Mouse (Mus musculus): ENCODE results near the gene Odam. TPM values are rescaled to one million over a fixed set of nuclear protein-coding genes. Genes with fewer than 3 reads are reported as not detected.

Odam gene
- not detected for total RNA-seq (2021)
- long read RNA-seq, experiment 1, result 0 reads
- long read RNA-seq, experiment 2, result 0 reads

- intact Hi-C loops (cut with DNase I), result no loop called here
- no peak for DNase-seq
These were observed at the start of gene Odam for GRCm38 (mm10) chr5:87884729-87885128. Gene Odam, plus strand, starts transcription at chr5:87885029.

GRCm38 (mm10) chr5:87855136-87855716, 29.6 kb upstream of the Odam start:
- intact Hi-C loops (cut with DNase I), result no loop called here
- DNase-seq, result no peak

GRCm38 (mm10) chr5:87870084-87870483, 14.7 kb upstream of the Odam start:
- DNase-seq, result no peak
- intact Hi-C loops (cut with DNase I), result no loop called here

- intact Hi-C loops (cut with DNase I), result no loop called here
These were observed 13.4 kb upstream of the Odam start for GRCm38 (mm10) chr5:87871423-87871822.

GRCm38 (mm10) chr5:87925372-87925771, 40.5 kb downstream of the Odam start, which contains the start of gene Csn3:
Gene Csn3, plus strand, starts transcription at chr5:87925579.
- intact Hi-C loops (cut with DNase I), result no loop called here
- DNase-seq, result no peak

More at GRCm38 (mm10) chr5:87871423-87871822, 13.4 kb upstream of the Odam start:
- DNase-seq, result no peak

- intact Hi-C loops (cut with DNase I), result no loop called here
- DNase-seq, result no peak
These were observed 46.8 kb downstream of the Odam start for GRCm38 (mm10) chr5:87931603-87932002.

GRCm38 (mm10) chr5:87940752-87941151, 55.9 kb downstream of the Odam start:
- intact Hi-C loops (cut with DNase I), result no loop called here
- no peak for DNase-seq

- intact Hi-C loops (cut with DNase I), result no loop called here
These were observed 57.7 kb downstream of the Odam start for GRCm38 (mm10) chr5:87942515-87942914.

More at GRCm38 (mm10) chr5:87942515-87942914, 57.7 kb downstream of the Odam start:
- no peak for DNase-seq

Other genes starting within 250 kb of the Odam start
- not detected for gene Csn1s1, start 218.8 kb upstream of the Odam start, total RNA-seq (2021)
- gene Csn2, start 185.4 kb upstream of the Odam start, total RNA-seq (2021), result not detected
- not detected for gene Csn1s2a, start 110.5 kb upstream of the Odam start, total RNA-seq (2021)
- not detected for gene Csn1s2b, start 76.9 kb upstream of the Odam start, total RNA-seq (2021)
- not detected for gene Prr27, start 59.3 kb upstream of the Odam start, total RNA-seq (2021)
- gene Csn3, start 40.5 kb downstream of the Odam start, total RNA-seq (2021), result not detected
- gene 2310003L06Rik, start 84.4 kb downstream of the Odam start, total RNA-seq (2021), result not detected
- gene Gm28434, start 84.5 kb downstream of the Odam start, total RNA-seq (2021), result not detected
- gene Cabs1, start 94.4 kb downstream of the Odam start, total RNA-seq (2021), result not detected
- not detected for gene Smr3a, start 117.5 kb downstream of the Odam start, total RNA-seq (2021)
- gene Smr2, start 201.5 kb downstream of the Odam start, total RNA-seq (2021), result not detected
- not detected for gene Gm11116, start 226.5 kb downstream of the Odam start, total RNA-seq (2021)